Mouse (Mus musculus): ENCODE results near the gene Shank3.

The Shank3 gene

DNA sequence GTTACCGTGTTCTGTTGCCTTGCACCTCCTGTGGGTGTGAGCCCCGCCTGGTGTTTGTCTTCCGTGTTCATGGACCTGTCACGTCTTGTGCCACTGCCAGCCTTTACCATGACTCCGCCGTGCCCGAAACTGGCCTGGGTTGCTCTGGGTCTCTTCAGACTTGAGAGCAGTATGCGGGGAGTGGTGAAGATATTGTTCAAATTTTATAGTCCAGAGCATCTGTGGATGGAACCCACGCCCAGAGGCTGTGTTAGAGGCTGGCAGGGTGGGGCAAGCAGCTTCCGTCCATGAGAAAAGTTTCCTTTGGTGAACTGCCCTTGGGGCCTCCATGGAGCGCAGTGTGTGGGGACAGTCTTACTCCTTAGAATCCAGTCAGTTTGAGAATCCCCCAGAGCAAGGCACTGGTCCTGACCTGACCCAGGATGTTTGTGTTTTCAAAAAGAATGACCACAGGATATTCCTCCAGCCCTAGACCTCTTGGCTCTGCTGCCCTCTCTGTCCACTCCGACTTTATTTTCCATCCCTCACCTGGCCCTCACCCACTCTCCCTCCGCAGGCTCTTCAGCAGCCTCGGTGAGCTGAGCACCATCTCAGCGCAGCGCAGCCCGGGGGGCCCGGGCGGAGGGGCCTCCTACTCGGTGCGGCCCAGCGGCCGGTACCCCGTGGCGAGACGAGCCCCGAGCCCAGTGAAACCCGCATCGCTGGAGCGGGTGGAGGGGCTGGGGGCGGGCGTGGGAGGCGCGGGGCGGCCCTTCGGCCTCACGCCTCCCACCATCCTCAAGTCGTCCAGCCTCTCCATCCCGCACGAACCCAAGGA is 58.0 kb downstream of the Shank3 start:
- no peak for DNase-seq (ENCODE audit: low spot score in 2 of 2)

GRCm38 (mm10) chr15:89557996-89558390 is 58.6 kb downstream of the Shank3 start:
- DNase-seq (ENCODE audit: low spot score in 2 of 2): no peak

DNA sequence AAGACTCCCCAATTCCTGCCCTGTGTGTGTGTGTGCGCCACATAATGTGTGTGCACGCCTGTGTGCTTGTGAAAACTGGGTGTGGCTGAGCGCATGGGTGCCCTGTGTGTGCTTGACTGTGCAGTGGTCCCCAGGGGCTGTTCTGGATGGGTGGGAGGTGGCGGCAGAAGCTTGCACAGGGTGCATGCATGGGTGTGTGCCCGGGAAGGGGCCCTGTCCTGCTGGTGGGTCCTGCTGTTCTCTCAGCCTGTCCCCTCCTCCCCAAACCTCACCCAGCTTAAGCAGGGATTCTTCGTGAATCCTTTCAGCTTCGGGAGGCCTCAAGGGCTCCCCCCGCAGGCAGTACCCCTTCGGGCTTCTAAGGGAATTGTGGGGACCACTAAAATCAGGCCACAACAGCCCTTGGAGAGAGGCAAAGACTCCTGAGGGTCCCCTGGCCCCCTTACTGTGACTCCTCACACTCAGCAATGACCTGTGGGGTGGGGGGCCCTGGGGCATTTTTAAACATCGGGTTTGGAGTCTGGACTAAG is 59.8 kb downstream of the Shank3 start:
- DNase-seq (ENCODE audit: low spot score in 2 of 2): no peak

GRCm38 (mm10) chr15:89568114-89568513 is 68.7 kb downstream of the Shank3 start, which contains the start of gene Acr:
Acr (plus strand) TSS chr15:89568326.
- no peak for DNase-seq (ENCODE audit: low spot score in 2 of 2)

DNA sequence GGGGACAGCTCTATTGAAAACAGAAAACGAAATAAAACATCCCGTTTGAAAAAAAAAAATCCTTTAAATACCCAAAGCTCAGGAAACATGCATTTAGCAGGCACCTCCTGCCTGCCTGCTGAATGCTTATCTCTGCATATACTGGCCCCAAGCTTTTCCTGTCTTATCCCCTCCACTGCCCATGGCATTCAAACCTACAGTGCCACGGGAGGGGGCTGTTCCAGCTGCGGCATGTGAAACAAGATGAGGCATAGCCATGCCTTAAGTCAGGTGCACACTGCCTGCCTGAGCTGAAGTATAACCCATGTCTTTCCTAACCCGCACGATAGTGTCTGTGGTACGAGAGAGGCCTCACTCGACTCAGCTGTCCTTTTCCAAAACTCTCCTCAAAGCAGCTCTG is 72.7 kb downstream of the Shank3 start:
- DNase-seq (ENCODE audit: low spot score in 2 of 2): no peak

DNA sequence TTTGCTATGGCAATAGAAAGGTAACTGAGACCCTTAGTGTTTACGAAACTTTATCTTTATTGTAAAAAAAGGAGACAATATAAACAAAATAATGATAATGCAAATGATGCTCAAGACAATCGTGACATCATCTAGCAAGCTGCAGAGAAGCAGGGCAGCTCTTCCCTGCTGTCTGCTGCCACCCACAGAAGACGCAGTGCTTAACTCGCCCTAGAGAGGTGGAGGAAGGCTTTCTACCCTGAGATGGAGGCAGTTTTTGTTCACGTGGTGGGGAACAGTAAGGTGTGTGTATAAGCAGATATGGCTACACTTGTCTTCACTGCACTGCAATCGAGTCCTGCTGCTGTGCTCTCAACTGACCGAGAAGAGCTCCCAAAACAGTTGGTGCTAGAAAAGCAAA is 83.1 kb downstream of the Shank3 start:
- DNase-seq (ENCODE audit: low spot score in 2 of 2): no peak

DNA sequence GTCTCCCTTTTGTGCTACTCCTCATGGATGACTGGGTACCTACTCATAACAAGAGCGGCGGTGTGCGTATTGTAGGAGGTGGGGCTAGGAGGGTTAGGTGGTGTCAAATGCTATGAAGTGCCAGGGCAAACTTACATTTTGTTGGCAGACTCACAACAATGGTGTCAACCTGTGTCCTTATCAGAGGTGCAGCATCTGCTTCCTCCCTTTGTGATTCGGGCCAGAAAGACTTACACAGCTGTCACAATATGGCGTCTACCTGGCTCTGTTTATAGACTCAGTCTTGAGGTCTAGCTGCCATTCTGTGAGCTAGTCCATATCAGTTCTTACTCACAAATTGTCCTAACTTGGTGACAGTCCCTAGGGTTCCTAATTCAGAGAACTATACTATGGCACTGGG is 85.7 kb downstream of the Shank3 start:
- DNase-seq (ENCODE audit: low spot score in 2 of 2): no peak

DNA sequence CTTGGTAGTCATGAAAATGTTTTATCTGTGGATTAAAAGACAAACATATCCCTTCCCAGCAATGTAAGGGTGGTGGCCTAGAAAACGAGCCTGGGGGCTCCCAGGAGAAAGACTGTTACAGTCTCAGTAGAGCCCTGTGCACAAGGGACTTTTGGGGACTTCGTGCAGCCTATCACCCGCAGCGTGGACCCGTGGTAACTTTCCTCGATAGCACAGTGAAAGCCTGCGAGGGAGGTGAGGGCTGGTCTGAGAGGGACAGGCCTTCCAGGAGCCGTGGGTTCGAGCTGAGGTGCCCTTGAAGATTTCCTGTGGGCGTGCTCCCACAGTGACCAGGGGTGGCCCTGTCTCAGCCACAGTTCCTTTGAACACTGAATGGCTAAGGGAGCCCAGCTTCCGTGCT is 86.2 kb downstream of the Shank3 start:
- no peak for DNase-seq (ENCODE audit: low spot score in 2 of 2)

DNA sequence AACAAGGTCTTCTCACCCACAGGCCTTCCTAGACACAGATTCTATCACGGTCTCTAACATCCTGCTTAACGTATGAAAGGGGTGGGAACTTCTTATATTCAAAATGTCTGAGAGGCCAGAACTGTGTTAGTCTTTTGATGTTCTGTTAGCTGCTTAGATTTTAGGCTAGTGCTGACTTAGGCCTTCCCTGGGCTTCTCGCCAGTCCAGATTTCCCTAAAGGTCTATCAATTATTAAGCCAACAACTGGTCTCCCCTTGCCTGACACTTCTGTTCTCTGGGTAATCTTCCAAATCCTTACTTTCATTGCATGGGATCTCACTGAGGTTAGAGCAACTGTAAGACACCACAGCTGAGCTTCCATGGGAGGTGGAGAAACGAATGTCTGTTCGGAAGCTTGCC is 89.7 kb downstream of the Shank3 start:
- DNase-seq (ENCODE audit: low spot score in 2 of 2): no peak

DNA sequence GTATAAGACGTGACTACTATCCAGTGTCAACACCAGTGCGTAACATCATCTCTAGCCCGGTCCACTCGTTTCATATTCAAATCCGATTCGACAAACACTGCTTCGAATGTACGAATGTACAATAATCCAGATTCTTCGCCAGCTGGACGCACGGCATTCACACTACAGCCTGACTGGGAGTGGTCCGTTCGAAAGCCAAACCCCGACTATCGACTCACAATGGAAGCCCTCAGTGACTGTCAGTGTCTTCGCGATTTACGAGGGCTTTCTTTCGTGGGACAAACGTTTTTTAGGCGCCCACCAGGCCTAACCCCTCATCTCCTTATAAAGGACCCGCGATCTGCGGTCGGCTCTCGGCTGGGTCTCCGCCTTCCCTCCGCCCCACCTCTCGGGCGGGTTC is 91.9 kb downstream of the Shank3 start:
- DNase-seq (ENCODE audit: low spot score in 2 of 2): no peak

- DNase-seq (ENCODE audit: low spot score in 2 of 2): peak; percentile 83 to 84
These were observed 92.5 kb downstream of the Shank3 start, which contains the start of gene Rabl2 for GRCm38 (mm10) chr15:89591723-89592455. Rabl2 (minus strand) TSS chr15:89591923.

DNA sequence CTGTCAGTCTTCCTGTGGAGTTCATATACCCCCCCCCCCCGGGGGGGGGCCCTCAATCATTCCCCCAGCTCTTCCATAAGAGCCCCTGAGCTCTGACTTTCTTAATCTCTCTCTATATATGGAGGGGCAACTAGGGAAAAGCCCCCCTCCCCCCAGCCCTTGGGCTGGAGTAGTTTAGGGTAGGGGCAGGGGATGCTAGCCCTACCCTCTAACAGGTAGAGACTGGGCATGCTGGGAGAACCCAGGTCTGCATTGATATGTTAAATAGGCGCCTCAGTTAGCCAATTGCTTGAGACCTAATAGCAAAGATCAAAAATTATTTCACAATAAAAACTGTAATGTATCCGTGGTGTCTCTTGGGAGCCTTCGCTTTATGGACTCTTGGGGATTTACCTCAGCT is 93.1 kb downstream of the Shank3 start:
- DNase-seq (ENCODE audit: low spot score in 2 of 2): no peak

DNA sequence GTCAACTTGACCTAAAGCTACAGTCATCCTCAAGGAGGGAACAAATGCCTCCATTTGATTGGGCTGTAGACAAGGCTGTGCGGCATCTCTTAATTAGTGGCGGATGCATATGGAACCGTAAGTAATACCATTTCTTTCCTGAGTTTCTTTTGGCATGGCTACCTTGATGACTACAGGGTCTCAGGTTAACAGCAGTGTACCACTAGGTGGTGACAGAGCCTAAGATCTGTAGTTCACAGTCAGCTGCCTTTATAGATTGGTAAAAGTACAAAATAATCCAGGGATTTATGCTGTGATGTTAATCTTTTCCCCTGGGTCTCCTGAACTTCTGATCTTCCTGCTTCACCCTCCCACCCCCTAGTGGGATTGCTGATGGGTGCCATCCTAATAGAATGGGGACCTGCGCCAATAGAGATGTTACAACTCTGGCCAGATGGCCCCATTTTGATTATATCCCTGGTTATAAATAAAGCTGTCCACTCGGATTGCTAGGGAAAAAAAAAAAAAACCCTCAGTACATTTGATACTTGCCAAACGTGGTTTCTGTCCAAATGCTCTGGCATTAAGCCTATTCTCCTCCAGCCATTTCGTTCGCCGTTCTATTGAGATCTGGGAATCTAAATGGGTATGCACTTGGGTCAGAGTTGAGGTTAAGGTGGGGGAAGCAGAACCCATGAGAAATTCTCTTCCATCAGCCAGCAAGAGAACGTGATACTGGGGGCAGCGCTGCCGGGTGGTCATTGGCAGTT is 106.6 kb downstream of the Shank3 start:
- no peak for DNase-seq (ENCODE audit: low spot score in 2 of 2)

DNA sequence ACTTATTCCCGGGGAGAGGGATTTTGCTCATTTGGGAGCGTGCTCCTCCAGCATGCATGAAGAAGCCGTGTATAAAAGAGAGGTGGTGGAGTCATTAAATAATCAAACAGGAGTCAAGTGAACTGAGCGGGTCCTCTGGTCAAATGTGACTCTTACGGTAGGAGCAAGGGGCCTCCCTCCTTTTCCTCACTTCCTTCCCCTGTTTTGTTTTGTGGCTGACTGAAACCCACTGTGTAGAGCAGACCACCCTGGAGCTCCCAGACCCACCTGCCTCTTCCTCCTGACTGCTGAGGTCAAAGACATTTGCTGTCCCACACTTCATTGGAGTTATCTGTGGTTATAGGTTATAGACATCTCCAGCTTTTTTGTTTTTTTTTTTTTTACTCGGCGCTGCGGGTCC is 108.1 kb downstream of the Shank3 start:
- no peak for DNase-seq (ENCODE audit: low spot score in 2 of 2)

DNA sequence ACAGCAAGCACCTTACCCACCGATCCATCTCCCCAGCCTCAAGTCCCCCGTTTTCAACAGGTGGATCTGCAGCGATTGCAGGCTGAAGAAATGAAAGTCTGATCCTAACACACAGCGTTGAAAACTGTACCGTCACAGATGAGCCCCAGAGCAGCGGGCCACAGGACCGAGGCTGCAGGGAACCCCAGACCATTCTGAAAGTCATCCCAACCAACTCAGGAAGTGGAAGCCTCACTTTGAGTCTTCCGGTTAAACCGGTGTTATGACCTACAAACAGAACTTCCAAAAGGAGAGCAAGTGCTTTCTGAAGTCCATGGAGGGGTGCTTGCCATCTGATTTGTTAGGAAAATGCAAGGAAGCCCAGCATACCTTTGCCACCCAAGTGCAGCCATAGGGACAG is 108.5 kb downstream of the Shank3 start:
- DNase-seq (ENCODE audit: low spot score in 2 of 2): no peak

Measured in urinary bladder, postnatal 4 days (tissue).